9 mouse cellular contexts compared by ENCODE assay signal in the genomic region with DNA sequence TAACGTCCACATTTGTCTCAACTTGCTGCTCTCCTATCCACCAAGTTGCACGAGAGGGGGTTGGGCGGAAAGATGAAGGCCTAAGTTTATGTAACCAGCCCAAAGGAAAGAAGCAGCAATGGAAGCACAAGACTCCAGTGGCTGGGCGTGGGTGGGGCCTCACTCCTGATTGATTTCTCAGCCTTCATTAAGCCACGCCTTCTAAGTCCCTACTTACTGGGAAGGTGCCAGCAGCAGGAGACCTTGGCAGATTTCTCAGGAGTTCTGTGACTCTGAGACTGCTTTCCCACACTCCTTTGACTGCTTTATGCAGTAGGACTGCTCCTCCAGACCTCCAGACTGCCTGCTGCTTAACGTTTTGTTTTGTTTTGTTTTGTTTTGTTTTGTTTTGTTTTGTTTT.
DNase-seq lines count a peak whose midpoint lies in the region; ATAC-seq and TF ChIP-seq lines count a peak whose summit lies in the region.
"Had no signal": no experiment of that assay in that cellular context is flagged by ENCODE, and none has a peak within 500 bp of the region (broad histone marks: within the 10 kb centered on the region; RNA-seq: fewer than 3 reads in every experiment).

No protein-coding gene starts in this region.

- H3K4me1 ChIP-seq in hindbrain, embryonic 16.5 days (ENCODE audit: control insufficient read depth, insufficient read depth, low read depth, low read length), result no peaks in the 10 kb centered on the region
- H3K4me1 ChIP-seq in hindbrain, embryonic 12.5 days, result no peaks in the 10 kb centered on the region
- H3K4me1 ChIP-seq in lung, postnatal 0 days (ENCODE audit: insufficient read depth, low read depth, low read length), result no peaks in the 10 kb centered on the region
- H3K4me1 ChIP-seq: limb, embryonic 13.5 days had no signal

- no peak overlapping the region for H3K4me2 ChIP-seq in hindbrain, embryonic 16.5 days (ENCODE audit: low read length)
- H3K4me2 ChIP-seq in hindbrain, embryonic 12.5 days (replicated peaks), result no peak overlapping the region
- no peak overlapping the region for H3K4me2 ChIP-seq in lung, postnatal 0 days (replicated peaks; ENCODE audit: low read depth, low read length)
- H3K4me2 ChIP-seq: limb, embryonic 13.5 days had no signal

- no peaks in the 10 kb centered on the region for H3K27me3 ChIP-seq in hindbrain, embryonic 16.5 days (replicated peaks; ENCODE audit: control insufficient read depth, insufficient read depth, low read length)
- peaks cover 4% of the 10 kb centered on the region for H3K27me3 ChIP-seq in hindbrain, embryonic 12.5 days
- no peaks in the 10 kb centered on the region for H3K27me3 ChIP-seq in lung, postnatal 0 days (replicated peaks; ENCODE audit: insufficient read depth, low read length)
- H3K27me3 ChIP-seq: limb, embryonic 13.5 days had no signal

- ATAC-seq in hindbrain, embryonic 16.5 days, result 0 out of 2 replicates have a peak, but pooled peaks have one; percentile 17
- ATAC-seq in hindbrain, embryonic 12.5 days (ENCODE audit: low FRiP score), result no peak
- no peak for ATAC-seq in lung, postnatal 0 days

- DNase-seq in NIH3T3 (ENCODE audit: low read depth), result peak; percentile 24
- peak; percentile 63 for DNase-seq in brain, embryonic 14.5 days (ENCODE audit: low read depth)
- peak; percentile 44 for DNase-seq in lung, postnatal 0 days (ENCODE audit: low spot score)
- no peak for DNase-seq in right cerebral cortex, adult 18-20 months
- DNase-seq in cerebellum, postnatal 14 days, result no peak
- no peak for DNase-seq in left cerebral cortex, postnatal 36 days (ENCODE audit: low spot score in 2 of 2)

- no peak for TF ChIP-seq POLR2A in brain, embryonic 14.5 days (IDR thresholded peaks at IDR 0.05; ENCODE audit: borderline replicate concordance, extremely low read depth, insufficient read depth, insufficient read length, poor library complexity, severe bottlenecking)

- no peaks in the 10 kb centered on the region for H3K9me3 ChIP-seq in hindbrain, embryonic 16.5 days (ENCODE audit: control insufficient read depth, low read length)
- H3K9me3 ChIP-seq in hindbrain, embryonic 12.5 days (replicated peaks), result no peaks in the 10 kb centered on the region
- no peaks in the 10 kb centered on the region for H3K9me3 ChIP-seq in lung, postnatal 0 days (ENCODE audit: low read length)
- H3K9me3 ChIP-seq: limb, embryonic 13.5 days had no signal

- TF ChIP-seq CTCF in brain, embryonic 14.5 days (IDR thresholded peaks at IDR 0.05; ENCODE audit: borderline replicate concordance, extremely low read depth, insufficient read depth, insufficient read length), result no peak
- TF ChIP-seq CTCF in lung, postnatal 0 days (IDR thresholded peaks at IDR 0.05), result no peak

- no peak overlapping the region for H3K4me3 ChIP-seq in hindbrain, embryonic 16.5 days (ENCODE audit: low read length)
- no peak overlapping the region for H3K4me3 ChIP-seq in hindbrain, embryonic 12.5 days
- H3K4me3 ChIP-seq in lung, postnatal 0 days (ENCODE audit: low read depth, low read length), result no peak overlapping the region
- H3K4me3 ChIP-seq: limb, embryonic 13.5 days had no signal

- H3K9ac ChIP-seq in hindbrain, embryonic 16.5 days (ENCODE audit: low read depth, low read length), result no peak overlapping the region
- no peak overlapping the region for H3K9ac ChIP-seq in hindbrain, embryonic 12.5 days
- no peak overlapping the region for H3K9ac ChIP-seq in lung, postnatal 0 days (replicated peaks; ENCODE audit: low read depth)
- H3K9ac ChIP-seq: limb, embryonic 13.5 days had no signal

- H3K36me3 ChIP-seq in hindbrain, embryonic 16.5 days (ENCODE audit: control insufficient read depth, insufficient read depth, low read length), result no peaks in the 10 kb centered on the region
- no peaks in the 10 kb centered on the region for H3K36me3 ChIP-seq in hindbrain, embryonic 12.5 days
- no peaks in the 10 kb centered on the region for H3K36me3 ChIP-seq in lung, postnatal 0 days (ENCODE audit: insufficient read depth, low read length)
- H3K36me3 ChIP-seq: limb, embryonic 13.5 days had no signal

- H3K27ac ChIP-seq in hindbrain, embryonic 16.5 days (ENCODE audit: low read depth, low read length), result no peak overlapping the region
- H3K27ac ChIP-seq in hindbrain, embryonic 12.5 days, result no peak overlapping the region
- H3K27ac ChIP-seq in lung, postnatal 0 days (ENCODE audit: low read length), result no peak overlapping the region
- H3K27ac ChIP-seq: limb, embryonic 13.5 days had no signal

- no peak for TF ChIP-seq EP300 in lung, postnatal 0 days (IDR thresholded peaks at IDR 0.05)

- WGBS in hindbrain, embryonic 16.5 days, result 42% methylated on average over 6 of the region's 6 CpGs
- WGBS in hindbrain, embryonic 12.5 days, result 41% methylated on average over 6 of the region's 6 CpGs
- 23% methylated on average over 6 of the region's 6 CpGs for WGBS in lung, postnatal 0 days

- intact Hi-C loops in left cerebral cortex, postnatal 36 days (cut with DNase I), result no loop called here

Comparison
In these comparisons a context has a peak if more than half of its experiments do, and no peak if none do; other contexts are left out.
1. DNase-seq: peak in NIH3T3 (single experiment), brain, embryonic 14.5 days (single experiment) and lung, postnatal 0 days (single experiment); none in right cerebral cortex, adult 18-20 months (single experiment), cerebellum, postnatal 14 days (0 of 2) and left cerebral cortex, postnatal 36 days (0 of 2).